Mouse (Mus musculus): Measurements from ENCODE around the gene Sectm1b.

DNA sequence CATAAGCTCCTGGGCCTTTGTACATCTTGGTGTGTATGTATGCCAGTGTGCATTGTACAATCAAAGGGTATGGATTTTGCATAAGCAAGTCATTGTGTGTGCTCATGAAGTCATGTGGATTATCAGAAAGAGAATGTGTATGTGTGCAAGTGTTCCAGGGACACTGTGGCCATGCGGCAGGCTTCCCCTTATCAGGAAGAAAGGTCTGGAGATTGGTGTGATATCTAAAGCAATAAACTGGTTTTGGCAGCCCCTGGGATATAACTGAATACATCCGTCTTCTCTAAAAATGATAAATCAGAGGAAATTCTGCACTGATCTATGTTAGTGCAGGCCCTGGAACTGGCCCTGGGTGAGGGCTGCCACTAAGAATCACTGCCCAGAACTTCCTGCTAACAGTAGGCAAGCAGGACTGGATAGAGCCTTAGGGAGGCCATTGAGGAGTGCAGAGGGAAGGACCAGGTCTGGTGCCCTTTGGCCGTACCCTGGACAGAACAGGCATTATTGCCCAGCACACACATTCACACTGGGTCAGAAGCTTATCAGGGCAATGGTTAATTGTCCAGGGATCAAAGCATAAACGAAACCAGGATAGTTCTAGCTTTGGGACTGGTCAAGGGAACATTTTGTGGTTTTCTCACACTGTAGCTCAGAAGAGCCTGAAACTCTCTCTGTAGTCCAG lies 37.9 kb upstream of the Sectm1b start:
- TF ChIP-seq GATA1 (IDR thresholded peaks at IDR 0.05; ENCODE audit: low read length) (no peak), TAL1 (IDR thresholded peaks at IDR 0.05; ENCODE audit: low read length) (no peak)

Data from erythroblast, embryonic 14.5 days (primary cell).